ENCODE assay signal across 8 mouse cellular contexts in genomic region chr5:102844731-102845598, GRCm38 (mm10).
DNase-seq lines count a peak whose midpoint lies in the region; ATAC-seq lines count a peak whose summit lies in the region.

No protein-coding gene starts in this region.

- intact Hi-C loops in left cerebral cortex, postnatal 10 days (cut with DNase I): no loop called here

- H3K27me3 ChIP-seq in intestine, embryonic 16.5 days (replicated peaks; ENCODE audit: control insufficient read depth, insufficient read depth, low read length): no peaks in the 10 kb centered on the region

- peak overlapping the region; percentile 63 for H3K27ac ChIP-seq in intestine, embryonic 16.5 days (ENCODE audit: low read length)

- WGBS in intestine, embryonic 16.5 days: under 1% methylated on average over 21 of the region's 21 CpGs

- no peaks in the 10 kb centered on the region for H3K9me3 ChIP-seq in intestine, embryonic 16.5 days (ENCODE audit: control insufficient read depth, low read length)

- peak overlapping the region; percentile 67 for H3K4me2 ChIP-seq in intestine, embryonic 16.5 days (ENCODE audit: low read depth, low read length)

- DNase-seq in adrenal gland, postnatal 14 days: peak; percentile 90
- DNase-seq in embryo, embryonic 11.5 days (ENCODE audit: low read depth, low spot score): peak; percentile 53
- peak; percentile 72 to 88 for DNase-seq in gastrocnemius, postnatal 4 days (ENCODE audit: low spot score in 2 of 2)
- peak; percentile 81 to 88 for DNase-seq in left cerebral cortex, postnatal 10 days (ENCODE audit: extremely low spot score in 1 of 2, low spot score in 2 of 2)
- DNase-seq in right cerebral cortex, postnatal 25 days: peak; percentile 85
- DNase-seq in natural killer cell, adult 2 months (ENCODE audit: low spot score in 2 of 2): no peak

- H3K36me3 ChIP-seq in intestine, embryonic 16.5 days (ENCODE audit: control insufficient read depth, insufficient read depth, low read length): no peaks in the 10 kb centered on the region

- ATAC-seq in intestine, embryonic 16.5 days: peak; percentile 92
- peak; percentile 83 for ATAC-seq in megakaryocyte, adult 5-6 weeks (ENCODE audit: poor library complexity, severe bottlenecking)

- peaks cover 10% of the 10 kb centered on the region for H3K4me1 ChIP-seq in intestine, embryonic 16.5 days (ENCODE audit: control insufficient read depth, insufficient read depth, low read length)

- peak overlapping the region; percentile 46 for H3K4me3 ChIP-seq in intestine, embryonic 16.5 days (ENCODE audit: low read length)

- H3K9ac ChIP-seq in intestine, embryonic 16.5 days (ENCODE audit: low read depth, low read length): peak overlapping the region; percentile 50; the same call in 1 of the 2 replicates

Comparison
In these comparisons a context has a peak if more than half of its experiments do, and no peak if none do; other contexts are left out.
1. DNase-seq: peak in adrenal gland, postnatal 14 days (single experiment), embryo, embryonic 11.5 days (single experiment), gastrocnemius, postnatal 4 days (2 of 2), left cerebral cortex, postnatal 10 days (2 of 2) and right cerebral cortex, postnatal 25 days (single experiment); none in natural killer cell, adult 2 months (0 of 2).